25 mouse cellular contexts compared by ENCODE assay signal in genomic region chr10:63945534-63945933, GRCm38 (mm10). TPM values are rescaled to one million over a fixed set of nuclear protein-coding genes. Genes with fewer than 3 reads are reported as not detected.
DNase-seq lines count a peak whose midpoint lies in the region; ATAC-seq lines count a peak whose summit lies in the region.
"Had no signal": no experiment of that assay in that cellular context is flagged by ENCODE, and none has a peak within 500 bp of the region (broad histone marks: within the 10 kb centered on the region; RNA-seq: fewer than 3 reads in every experiment).

No protein-coding gene starts in this region.

- 43% methylated on average over 3 of the region's 3 CpGs for WGBS in hindbrain, embryonic 16.5 days
- 34% methylated on average over 3 of the region's 3 CpGs for WGBS in hindbrain, embryonic 14.5 days
- WGBS in neural tube, embryonic 12.5 days, result 25% methylated on average over 3 of the region's 3 CpGs

- H3K4me2 ChIP-seq in hindbrain, embryonic 16.5 days (ENCODE audit: low read length), result no peak overlapping the region
- H3K4me2 ChIP-seq in hindbrain, embryonic 14.5 days (replicated peaks), result no peak overlapping the region
- no peak overlapping the region for H3K4me2 ChIP-seq in neural tube, embryonic 12.5 days (replicated peaks)
- H3K4me2 ChIP-seq: embryonic facial prominence, embryonic 12.5 days; embryonic facial prominence, embryonic 15.5 days; heart, embryonic 11.5 days had no signal

- no peaks in the 10 kb centered on the region for H3K27me3 ChIP-seq in hindbrain, embryonic 16.5 days (replicated peaks; ENCODE audit: control insufficient read depth, insufficient read depth, low read length)
- no peaks in the 10 kb centered on the region for H3K27me3 ChIP-seq in hindbrain, embryonic 14.5 days (ENCODE audit: control insufficient read depth, insufficient read depth, low read length)
- no peaks in the 10 kb centered on the region for H3K27me3 ChIP-seq in neural tube, embryonic 12.5 days (replicated peaks)
- H3K27me3 ChIP-seq: CH12.LX; embryonic facial prominence, embryonic 12.5 days; embryonic facial prominence, embryonic 15.5 days; Patski had no signal

- 0 out of 2 replicates have a peak, but pooled peaks cover 3% of the 10 kb centered on the region for H3K4me1 ChIP-seq in hindbrain, embryonic 16.5 days (ENCODE audit: control insufficient read depth, insufficient read depth, low read depth, low read length)
- no peaks in the 10 kb centered on the region for H3K4me1 ChIP-seq in hindbrain, embryonic 14.5 days (replicated peaks; ENCODE audit: control insufficient read depth, insufficient read depth, low read length)
- peaks cover 12% of the 10 kb centered on the region for H3K4me1 ChIP-seq in neural tube, embryonic 12.5 days
- H3K4me1 ChIP-seq: embryonic facial prominence, embryonic 12.5 days; embryonic facial prominence, embryonic 15.5 days had no signal

- no peaks in the 10 kb centered on the region for H3K36me3 ChIP-seq in hindbrain, embryonic 16.5 days (ENCODE audit: control insufficient read depth, insufficient read depth, low read length)
- no peaks in the 10 kb centered on the region for H3K36me3 ChIP-seq in hindbrain, embryonic 14.5 days (replicated peaks; ENCODE audit: control insufficient read depth, insufficient read depth)
- no peaks in the 10 kb centered on the region for H3K36me3 ChIP-seq in neural tube, embryonic 12.5 days
- H3K36me3 ChIP-seq: embryonic facial prominence, embryonic 12.5 days; embryonic facial prominence, embryonic 15.5 days; G1E had no signal

- no peak overlapping the region for H3K9ac ChIP-seq in hindbrain, embryonic 16.5 days (ENCODE audit: low read depth, low read length)
- H3K9ac ChIP-seq in hindbrain, embryonic 14.5 days, result no peak overlapping the region
- H3K9ac ChIP-seq in neural tube, embryonic 12.5 days, result no peak overlapping the region
- H3K9ac ChIP-seq: embryonic facial prominence, embryonic 12.5 days; embryonic facial prominence, embryonic 15.5 days; forebrain, postnatal 0 days had no signal

- H3K27ac ChIP-seq in hindbrain, embryonic 16.5 days (ENCODE audit: low read depth, low read length), result no peak overlapping the region
- no peak overlapping the region for H3K27ac ChIP-seq in hindbrain, embryonic 14.5 days
- H3K27ac ChIP-seq in neural tube, embryonic 12.5 days, result no peak overlapping the region
- H3K27ac ChIP-seq: embryonic facial prominence, embryonic 12.5 days; embryonic facial prominence, embryonic 15.5 days; gastrocnemius, adult 2 months had no signal

- no peak overlapping the region for H3K4me3 ChIP-seq in hindbrain, embryonic 16.5 days (ENCODE audit: low read length)
- H3K4me3 ChIP-seq in hindbrain, embryonic 14.5 days (replicated peaks; ENCODE audit: low read length), result no peak overlapping the region
- H3K4me3 ChIP-seq in neural tube, embryonic 12.5 days, result no peak overlapping the region
- H3K4me3 ChIP-seq: embryonic facial prominence, embryonic 12.5 days; embryonic facial prominence, embryonic 15.5 days; gastrocnemius, adult 2 months had no signal

- no peaks in the 10 kb centered on the region for H3K9me3 ChIP-seq in hindbrain, embryonic 16.5 days (ENCODE audit: control insufficient read depth, low read length)
- no peaks in the 10 kb centered on the region for H3K9me3 ChIP-seq in hindbrain, embryonic 14.5 days (ENCODE audit: control insufficient read depth, low read length)
- H3K9me3 ChIP-seq in neural tube, embryonic 12.5 days, result no peaks in the 10 kb centered on the region
- H3K9me3 ChIP-seq: embryonic facial prominence, embryonic 12.5 days; embryonic facial prominence, embryonic 15.5 days; G1E had no signal

- DNase-seq in embryo, embryonic 10.5 days (ENCODE audit: low spot score), result peak; percentile 10
- DNase-seq in embryo, embryonic 11 days, result no peak
- DNase-seq in hindbrain, embryonic 14.5 days (ENCODE audit: low spot score), result no peak
- DNase-seq in neural tube, embryonic 10.5 days (ENCODE audit: extremely low spot score, low spot score), result no peak
- DNase-seq: adrenal gland, postnatal 10 days; adrenal gland, postnatal 36 days; B cell, adult 2 months; cerebellum, adult 18-20 months; cerebellum, adult 9-10 months; cerebellum, postnatal 14 days; forebrain, postnatal 0 days; gastrocnemius, adult 2 months; gastrocnemius, postnatal 14 days; heart, adult 11 months had no signal

- ATAC-seq in hindbrain, embryonic 16.5 days, result peak; percentile 53; the same call in 1 of the 2 replicates
- ATAC-seq in hindbrain, embryonic 14.5 days (ENCODE audit: low FRiP score), result no peak
- ATAC-seq in neural tube, embryonic 12.5 days (ENCODE audit: low FRiP score, low read depth), result peak; percentile 41; the same call in 1 of the 2 replicates
- ATAC-seq: forebrain, embryonic 14.5 days; forebrain, postnatal 0 days; intestine, postnatal 0 days; Patski had no signal

RNA-seq across cellular contexts. Expression of gene Gm10118, which starts 18.3 kb away (rescaled TPM):
- 1.6 and 1.8 TPM in 2 replicates for polyA plus RNA-seq in hindbrain, embryonic 16.5 days (2015; fragmentation: Nextera tagmentation; extraction: Ambion mirVana)
- polyA plus RNA-seq in hindbrain, embryonic 14.5 days (2014; fragmentation: Nextera tagmentation; extraction: Ambion mirVana), result 1.9 and 2.2 TPM in 2 replicates
- polyA plus RNA-seq in neural tube, embryonic 12.5 days (2016; fragmentation: Nextera tagmentation; extraction: Ambion mirVana), result 0.47 and 0.72 TPM in 2 replicates
- polyA plus RNA-seq: embryonic facial prominence, embryonic 12.5 days; forebrain, embryonic 11.5 days; G1E; Patski had no signal
